Mouse (Mus musculus): ENCODE measurements around the gene Sox8.

Sox8 gene

DNA sequence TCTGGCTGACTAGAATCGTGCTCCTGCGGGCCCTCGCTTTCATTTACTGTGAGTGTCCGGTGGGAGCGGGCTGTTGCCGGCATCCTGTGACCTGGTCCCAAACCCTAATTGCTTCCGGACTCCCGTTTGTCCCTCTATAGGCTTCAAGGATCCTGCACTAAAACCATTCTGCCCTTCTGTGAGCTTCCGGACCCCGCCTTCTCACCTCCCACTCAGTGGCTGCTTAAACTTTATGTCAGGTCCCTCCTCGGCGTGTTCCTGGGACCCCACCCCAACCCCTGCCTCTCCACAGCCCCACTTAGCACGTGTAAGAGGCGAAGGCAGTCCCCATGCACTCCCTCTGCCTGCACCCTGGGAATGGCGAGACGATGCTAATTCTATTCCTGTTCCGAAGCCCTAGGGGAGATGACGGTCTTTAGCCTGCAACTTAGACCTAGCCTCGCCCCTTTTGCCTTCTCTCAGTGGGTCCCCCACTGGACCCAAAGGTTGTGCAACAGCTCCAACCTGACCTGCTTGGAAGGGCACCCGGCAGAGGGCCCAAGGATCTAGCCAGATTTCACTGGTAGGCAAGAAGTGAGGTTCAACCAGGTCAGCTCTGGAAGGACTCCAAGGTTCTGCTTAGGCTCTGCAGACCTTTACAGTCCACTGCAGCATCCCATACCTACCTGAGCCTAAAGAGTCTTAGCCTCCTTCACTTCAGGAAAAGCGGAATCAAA lies 9.0 kb upstream of the Sox8 start:
- DNase-seq (ENCODE audit: low spot score in 2 of 2): no peak

DNA sequence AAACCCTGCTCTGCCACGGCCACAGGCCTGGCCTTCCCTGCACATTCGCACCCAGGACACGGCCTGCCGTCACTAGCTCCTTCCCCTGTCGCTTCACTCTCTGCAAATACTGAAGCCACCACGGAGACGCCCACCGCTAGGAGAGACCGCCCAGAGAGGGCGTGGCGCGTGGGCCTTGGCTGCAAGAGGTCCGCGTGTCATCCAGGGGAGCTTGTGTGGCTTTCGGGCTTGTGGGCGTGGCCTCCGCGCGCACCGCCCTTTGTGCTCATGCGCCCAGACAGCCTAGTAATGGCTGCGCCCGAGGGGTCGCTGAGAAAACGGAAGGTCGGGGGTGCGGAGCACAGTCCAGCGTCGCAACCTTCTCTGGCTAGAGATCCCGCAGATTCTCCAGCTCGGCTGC lies 8.4 kb upstream of the Sox8 start, which contains the start of gene Lmf1:
TSS of gene Lmf1 (plus strand) at position 166 of the 400 bp plus-strand sequence.
- DNase-seq (ENCODE audit: low spot score in 2 of 2): peak; percentile 93 to 96

DNA sequence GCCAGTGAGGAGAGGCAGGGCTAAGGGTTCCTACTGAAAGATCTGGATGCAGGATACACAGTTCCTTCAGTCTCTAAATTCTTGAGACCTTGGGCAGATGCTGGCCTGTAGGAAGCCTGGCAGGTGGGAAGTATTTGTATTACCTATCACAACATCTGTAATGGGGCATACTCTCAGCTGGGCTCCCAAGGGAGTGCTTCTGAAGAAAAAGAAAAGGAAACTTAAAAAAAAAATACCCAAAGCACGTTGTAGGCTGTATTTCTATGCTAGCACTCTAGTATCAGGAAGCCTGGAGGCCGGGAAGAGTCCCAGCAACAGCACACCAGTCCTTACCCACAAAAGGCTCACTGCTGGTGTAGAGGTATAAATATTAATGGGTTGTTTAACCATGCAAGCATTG lies 7.2 kb upstream of the Sox8 start:
- no peak for DNase-seq (ENCODE audit: low spot score in 2 of 2)

DNA sequence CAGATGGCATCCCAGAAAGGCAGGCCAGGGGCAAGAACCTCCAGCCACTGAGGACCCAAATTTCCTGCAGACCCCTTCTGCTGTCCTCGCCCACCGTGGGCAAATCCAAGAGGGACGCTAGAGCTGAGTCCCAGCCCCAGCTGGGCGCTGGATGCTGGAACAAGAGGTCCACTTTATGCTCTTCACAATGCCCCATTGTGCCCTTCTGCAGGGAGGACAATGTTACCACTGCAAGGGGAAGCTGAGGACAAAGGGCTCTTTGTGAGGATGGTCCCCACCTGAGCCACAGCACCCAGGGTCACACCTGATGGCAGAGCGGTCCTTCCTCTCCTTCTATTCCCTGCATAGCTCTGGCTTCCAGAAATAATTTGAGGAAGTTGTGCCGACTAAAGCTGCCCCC lies 6.8 kb upstream of the Sox8 start:
- DNase-seq (ENCODE audit: low spot score in 2 of 2): no peak

DNA sequence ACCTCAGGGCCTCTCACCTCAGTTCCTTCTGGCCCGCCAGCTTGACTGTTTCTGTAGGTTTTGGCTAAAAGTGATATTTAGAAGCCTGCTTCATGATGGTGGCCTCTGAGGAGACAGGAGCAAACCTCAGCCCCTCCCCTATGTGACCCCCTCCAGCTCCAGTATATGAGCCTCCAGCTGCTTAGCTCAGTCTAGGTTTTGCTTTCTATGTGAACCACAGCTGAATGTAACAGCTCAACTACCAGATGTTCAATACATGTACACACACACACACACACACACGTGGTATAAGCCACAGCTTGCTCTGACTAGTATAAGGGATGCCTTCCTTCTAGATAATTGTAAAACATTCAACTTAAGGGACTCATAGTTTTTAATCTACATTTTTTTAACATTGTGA lies 5.5 kb upstream of the Sox8 start:
- no peak for DNase-seq (ENCODE audit: low spot score in 2 of 2)

DNA sequence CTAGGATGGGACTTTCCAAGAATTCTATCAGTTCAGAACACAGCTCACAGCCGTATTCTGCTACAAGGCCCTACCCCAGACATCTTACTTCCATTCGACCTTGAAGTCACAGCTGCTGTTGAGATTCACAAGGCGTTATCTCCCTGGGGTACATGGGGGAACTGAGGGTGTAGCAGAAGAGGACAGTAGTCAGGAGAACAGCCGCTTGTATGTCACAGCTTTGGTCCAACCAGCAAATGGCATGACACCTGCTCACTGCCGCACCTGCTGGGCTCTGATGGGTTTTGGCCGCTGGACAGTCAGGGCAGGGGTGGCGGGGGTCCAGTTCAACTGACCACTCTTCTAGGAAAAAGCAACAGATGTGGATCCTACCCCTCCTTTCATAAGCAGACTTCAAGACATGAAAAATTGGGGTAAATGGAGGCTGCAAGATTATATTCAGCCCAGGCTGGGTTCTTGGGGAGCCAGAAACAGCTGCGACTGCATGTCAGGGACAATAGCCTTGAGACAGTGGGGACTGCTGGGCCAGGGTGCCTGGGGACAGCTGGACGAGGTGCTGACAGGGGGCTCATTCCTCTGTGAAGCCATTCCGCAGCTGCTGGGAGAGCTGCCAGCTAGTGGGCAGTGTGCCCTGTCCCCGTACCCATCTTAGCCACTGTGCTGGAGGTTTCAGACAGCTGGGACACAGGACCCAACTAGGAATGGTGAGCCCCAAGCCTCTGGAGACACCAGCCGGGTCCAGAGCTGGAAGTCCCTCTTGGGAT lies 4.9 kb upstream of the Sox8 start:
- no peak for DNase-seq (ENCODE audit: low spot score in 2 of 2)

DNA sequence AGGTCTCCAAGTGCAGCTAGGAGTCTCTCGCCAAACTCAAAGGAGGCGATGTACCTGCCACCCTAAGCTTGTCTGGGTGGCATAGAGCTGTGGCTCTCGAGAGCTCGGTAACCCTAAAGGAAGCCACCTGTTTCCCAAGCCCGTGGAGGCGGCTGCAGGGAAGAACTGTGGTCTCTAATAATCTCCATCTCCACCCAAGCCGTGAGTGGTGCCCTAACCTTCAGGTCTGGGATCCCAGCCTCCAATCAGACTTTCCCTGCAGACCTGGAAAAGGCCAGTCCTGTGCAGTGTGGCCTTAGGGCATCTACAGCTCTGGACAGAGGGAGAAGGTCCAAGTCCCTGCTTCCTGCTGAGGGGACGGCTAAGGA lies 951 bp upstream of the Sox8 start:
- no peak for DNase-seq (ENCODE audit: low spot score in 2 of 2)

DNA sequence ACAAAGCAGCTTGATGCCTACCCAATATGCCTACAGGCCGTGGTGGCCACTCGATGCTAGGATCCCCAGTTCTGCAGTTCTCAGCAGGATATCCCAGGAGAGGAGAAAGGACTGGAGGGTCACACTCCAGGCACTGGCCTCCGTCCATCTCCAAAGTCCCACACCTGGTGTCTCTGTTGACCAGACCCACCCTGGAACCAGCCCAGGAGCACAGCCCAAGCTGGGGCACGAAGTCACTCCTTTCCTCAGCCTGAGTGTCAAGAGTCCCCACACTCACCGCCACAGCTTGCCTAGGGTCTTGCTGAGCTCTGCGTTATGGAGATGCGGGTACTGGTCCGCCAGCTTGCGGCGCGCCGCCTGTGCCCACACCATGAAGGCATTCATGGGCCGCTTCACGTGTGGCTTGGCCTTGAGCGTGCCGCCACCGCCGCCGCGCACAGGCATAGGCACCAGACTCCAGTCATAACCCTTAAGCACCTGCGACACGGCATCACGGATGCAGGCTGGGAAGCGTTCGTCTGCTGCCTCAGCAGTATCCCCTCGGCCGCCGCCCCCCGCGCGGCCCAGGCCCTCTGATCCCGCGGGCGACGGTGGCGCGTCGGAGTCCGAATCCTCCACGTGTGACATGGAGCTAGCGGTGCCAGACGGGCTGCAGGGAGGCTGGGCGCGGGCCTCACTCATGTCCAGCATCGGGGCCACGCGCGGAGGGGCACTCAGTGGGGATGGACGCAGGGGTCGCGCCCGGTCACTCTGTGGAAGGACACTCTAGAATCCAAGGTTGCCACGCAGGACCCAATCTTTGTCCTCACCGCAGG lies 446 bp downstream of the Sox8 start:
- no peak for DNase-seq (ENCODE audit: low spot score in 2 of 2)

DNA sequence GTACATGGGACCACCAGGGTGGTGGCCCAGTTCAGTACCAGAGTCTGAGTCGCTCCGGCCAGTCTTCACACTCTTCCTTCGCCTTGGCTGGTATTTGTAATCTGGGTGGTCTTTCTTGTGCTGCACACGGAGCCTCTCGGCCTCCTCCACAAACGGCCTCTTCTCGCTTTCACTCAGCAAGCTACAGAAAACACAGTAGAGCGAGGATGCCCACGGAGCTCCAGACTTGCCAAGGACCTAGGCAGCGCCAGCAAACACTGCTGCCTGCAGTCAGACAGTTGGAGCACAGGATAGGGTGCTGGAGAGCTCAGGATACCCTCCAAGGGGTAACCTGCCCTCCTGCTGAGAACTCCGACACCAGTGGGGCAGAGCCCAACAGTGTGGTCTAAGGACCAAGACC lies 1.6 kb downstream of the Sox8 start:
- no peak for DNase-seq (ENCODE audit: low spot score in 2 of 2)

DNA sequence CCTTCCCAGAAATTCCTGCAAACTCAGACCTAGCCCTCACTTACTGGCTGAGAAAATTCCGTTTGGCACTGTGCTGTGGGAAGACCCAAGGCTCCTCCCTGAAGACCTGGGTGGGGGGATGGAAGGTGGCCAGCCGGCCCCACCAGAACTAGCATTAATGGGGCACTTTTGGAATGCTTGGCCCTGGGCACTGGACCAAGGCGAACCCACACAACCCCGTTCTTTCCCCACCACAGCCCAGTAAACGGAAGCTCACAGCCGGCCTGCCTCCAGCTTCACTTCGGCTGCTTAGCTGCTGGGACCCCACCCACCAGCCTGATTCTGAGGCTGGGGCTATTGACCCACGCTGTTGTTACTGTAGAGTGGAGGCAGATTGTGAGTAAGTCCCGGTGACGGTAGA lies 2.3 kb downstream of the Sox8 start:
- DNase-seq (ENCODE audit: low spot score in 2 of 2): no peak

DNA sequence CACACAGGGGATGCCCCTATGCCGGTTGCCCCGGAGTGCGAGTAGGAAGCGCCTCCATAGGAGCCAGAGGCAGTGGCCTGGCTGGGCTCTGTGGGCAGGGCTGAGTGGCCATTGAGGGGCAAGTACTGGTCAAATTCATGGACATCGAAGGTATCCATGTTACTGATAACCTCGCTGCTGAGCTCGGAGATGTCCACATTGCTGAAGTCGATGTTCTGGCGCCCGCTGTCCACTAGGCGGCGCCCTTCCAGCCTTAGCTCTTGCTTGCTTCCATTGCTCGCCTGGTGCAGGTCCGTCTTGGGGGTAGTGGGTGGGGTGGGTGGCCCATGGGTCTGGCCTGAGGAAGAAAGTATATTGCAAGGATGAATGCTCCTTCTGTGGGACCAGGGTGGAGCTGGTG lies 2.7 kb downstream of the Sox8 start:
- no peak for DNase-seq (ENCODE audit: low spot score in 2 of 2)

DNA sequence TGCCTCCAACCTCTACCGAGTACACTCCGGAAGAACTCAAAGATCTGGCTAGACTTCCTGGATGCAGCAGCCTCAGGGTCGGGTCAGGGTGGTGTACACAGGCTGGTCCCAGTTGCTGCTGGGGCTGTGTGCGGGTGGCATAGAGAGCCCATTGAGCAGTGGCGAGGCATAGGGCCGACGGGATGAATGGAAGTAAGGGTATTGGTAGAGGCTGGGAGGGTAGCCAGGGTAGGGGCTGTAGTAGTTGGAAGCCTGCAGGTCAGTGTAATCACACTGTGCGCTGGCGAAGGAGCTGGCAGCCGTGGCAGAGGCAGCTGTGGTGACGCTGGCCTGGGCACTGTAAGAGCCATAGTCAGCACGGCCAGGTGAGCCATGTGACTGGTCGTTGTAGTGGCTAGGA lies 3.2 kb downstream of the Sox8 start:
- no peak for DNase-seq (ENCODE audit: low spot score in 2 of 2)

DNA sequence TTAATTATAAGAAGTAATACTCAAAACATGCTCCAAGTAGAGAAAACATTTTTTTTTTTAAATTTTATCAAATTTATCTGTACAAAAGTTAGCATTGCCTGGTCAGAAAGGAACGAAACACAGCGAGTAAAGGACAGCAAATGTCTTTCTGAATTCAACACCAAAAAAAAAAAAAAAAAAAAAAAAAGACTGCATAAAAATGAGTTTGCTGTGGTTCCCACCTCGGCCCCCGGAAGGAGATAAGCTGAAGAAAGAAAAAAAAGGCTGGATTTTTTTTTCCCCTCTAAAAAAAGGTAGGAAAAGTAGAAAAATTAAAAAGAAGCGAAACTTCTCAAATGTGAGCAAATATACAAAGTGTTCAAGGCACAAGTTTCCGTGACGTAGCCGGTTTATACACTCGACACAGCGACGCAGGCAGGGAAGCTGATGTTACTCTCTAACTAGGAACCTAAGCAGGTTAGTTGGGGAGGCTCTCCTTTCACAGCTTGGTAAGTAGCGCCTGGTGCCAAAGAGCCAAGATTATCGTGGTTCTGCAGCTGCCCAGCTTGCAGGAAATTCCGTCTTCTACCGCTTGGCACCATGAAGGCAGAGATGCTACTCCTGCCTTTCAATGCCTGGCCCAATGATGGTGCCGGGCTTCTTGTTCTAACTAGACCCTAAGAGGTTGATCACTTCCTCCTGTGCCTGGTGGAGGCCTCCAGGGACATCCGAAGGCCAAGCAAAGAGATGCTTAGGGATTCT lies 4.5 kb downstream of the Sox8 start:
- no peak for DNase-seq (ENCODE audit: low spot score in 2 of 2)

DNA sequence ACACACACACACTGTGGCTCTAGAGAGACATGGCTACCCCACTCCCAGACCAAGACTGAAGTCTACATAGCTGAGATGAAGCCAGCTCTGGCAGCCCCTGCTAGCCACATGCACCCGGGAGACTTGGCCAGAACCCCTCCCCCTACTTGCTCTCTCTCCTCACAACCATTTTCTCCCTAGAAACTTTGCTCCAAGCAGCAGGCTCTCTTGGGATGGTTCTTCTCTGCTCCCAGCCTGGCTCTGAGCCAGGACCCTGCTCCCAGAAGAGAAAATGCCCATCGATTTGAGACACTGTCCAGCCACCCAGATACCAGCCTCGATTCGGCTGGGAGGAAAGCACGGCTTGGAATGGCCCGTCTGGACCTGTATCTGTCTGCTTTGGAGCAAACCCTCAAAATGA lies 5.2 kb downstream of the Sox8 start:
- no peak for DNase-seq (ENCODE audit: low spot score in 2 of 2)

DNA sequence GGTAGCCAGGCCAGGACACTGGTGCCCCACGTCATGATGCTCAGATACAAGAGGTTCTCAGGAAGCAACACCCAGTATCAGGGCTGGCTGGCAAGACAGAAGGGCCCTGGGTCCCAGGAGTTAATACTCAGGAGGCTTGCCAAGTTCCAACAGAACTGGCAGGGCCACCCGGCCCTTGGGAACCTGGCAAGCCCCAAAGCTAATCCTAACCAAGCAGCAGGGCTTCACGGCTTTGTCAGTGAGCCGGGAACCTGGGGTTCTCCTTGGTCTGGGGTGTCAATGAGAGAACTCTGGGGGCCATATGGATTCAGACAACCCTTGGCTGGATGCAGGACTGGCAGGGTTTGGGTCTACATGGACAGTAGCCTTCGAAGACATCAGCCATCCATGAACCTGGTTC lies 6.0 kb downstream of the Sox8 start:
- no peak for DNase-seq (ENCODE audit: low spot score in 2 of 2)

DNA sequence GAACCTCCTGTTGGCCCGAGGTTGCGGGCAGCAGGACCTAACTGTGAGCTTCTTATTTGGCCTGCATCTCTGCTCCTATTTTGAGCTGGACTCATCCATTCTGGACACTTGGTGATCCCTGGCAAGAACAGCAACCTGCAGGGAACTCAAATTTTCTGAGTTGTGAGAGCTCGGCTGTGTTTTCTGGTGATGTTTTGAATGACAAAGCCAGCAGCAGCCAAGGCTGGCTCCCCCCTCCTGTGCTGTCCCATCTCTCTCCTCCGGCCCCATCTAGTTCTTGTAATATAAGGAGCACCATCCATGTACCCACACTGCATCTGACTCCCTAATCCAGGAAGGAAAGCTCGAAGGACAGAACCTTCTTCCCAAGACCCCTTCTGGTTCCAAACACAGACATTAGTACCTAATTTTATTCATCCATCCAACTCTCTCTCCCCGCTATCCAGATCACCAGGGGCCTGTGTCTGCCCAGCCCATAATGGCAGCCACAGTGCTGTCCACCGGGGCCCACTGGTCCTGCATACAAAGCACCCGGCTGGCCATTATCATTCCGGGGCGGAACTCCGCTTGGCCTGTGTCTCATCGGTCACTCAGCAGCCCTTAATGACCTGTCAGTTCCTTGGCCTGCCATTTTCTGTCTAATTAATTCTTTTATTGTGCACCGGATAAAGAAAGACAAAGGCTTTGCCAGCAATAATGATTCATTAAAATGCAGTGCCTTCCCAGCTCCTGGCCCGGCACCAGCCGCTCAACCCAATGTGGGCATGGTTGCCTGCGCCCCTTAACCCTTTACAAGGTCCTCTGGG lies 9.1 kb downstream of the Sox8 start:
- DNase-seq (ENCODE audit: low spot score in 2 of 2): no peak

DNA sequence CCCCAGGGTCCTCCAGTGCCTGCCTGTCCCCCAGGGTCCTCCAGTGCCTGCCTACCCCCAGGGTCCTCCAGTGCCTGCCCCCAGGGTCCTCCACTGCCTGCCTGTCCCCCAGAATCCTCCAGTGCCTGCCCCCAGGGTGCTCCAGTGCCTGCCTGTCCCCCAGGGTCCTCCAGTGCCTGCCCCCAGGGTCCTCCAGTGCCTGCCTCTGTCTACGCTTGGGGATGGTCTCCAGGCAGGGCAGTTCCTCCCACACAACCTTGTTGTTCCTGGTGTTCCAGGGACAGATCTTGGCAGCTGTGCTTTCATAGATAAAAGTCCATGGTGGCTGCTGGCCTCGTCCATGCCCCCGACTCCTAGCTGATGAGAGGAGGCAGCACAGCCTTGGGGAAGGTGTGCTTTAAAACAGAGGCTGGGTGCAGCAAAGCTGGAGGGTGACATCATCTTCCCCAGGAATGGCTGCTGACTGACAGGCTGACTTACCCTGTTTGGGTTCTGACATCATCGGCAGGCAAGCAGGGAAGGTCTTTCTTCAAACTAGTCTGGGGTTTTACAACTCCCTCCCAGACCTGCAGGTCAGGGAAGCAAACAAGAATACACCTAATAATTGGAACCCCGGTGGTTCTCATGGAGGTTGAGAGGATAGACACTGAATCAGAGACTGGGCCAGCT lies 9.8 kb downstream of the Sox8 start:
- DNase-seq (ENCODE audit: low spot score in 2 of 2): no peak

DNA sequence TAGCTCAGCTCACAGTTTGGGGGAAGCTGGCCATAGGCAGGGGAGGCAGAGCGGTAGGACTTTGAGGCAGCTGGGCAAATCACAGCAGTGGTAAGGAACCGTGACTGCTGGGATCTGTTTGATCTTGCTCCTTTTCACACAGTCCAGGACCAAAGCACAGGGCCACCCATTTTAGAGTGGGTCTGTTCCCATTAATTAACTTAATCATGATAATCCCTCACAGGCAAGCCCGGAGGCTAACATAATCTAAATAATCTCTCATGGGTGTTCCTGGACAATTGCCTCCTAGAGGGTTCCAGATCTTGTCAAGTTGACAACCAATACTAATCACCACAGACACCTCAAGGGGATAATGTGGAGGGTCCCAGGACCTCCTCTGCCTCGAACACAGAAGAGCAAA lies 10.9 kb downstream of the Sox8 start:
- DNase-seq (ENCODE audit: low spot score in 2 of 2): no peak

DNA sequence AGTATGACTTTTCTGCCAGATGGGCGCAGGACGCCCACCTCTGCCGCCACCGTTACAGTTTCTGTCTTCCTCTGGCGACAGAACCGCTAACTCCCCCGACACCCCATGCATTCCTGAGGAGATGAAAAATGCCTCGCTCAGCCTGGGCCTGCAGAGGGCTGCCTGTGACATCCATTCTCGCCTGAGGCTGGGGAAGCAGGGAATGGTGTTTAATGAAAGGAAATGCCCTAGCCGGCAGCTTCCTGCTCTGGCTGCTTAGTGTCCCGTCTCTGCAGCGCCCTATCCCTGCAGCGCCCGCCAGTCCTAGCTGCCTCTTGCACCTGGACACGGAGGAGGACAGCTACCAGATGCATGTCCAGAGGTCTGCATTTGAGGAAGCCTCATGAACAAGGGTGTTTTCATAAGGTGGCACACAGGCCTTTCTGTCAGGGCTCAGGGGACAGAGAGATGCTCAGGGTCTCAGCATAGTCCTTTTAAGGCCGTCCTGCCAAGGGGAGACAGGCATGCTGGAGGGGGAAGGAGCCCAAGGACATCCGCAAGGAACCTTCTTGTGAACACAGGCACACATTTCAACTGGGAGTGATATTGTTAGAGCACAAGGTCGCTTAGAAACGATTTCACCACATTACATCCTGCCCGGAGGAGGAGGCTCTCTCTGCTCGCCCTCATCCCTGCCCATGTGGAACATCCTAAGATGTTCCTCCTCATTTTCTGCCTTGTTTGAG lies 13.7 kb downstream of the Sox8 start:
- DNase-seq (ENCODE audit: low spot score in 2 of 2): no peak

All from urinary bladder, postnatal 4 days (tissue).